Mouse (Mus musculus) cortical plate, adult 2 months (tissue): ENCODE data around the gene Usp7.

Experiments used
- CTCF ChIP-seq: fragments of 200-500 bp; IDR thresholded peaks from 2 replicates; pipeline ENCODE4 v1.5.1; 2011; ENCODE audit warnings: mild to moderate bottlenecking, control low read depth, low read length; ENCODE audit not compliant: insufficient read depth; ENCODE audit errors: extremely low read depth
- POLR2A ChIP-seq: fragments of 200-500 bp; IDR thresholded peaks from 2 replicates; pipeline ENCODE4 v1.6.1; 2011; ENCODE audit warnings: mild to moderate bottlenecking, low read length, control low read depth; ENCODE audit not compliant: insufficient read depth; ENCODE audit errors: extremely low read depth

- TF ChIP-seq CTCF = no peak
- TF ChIP-seq POLR2A = no peak
Observed at GRCm38 (mm10) chr16:8663022-8663421, 129.1 kb downstream of the Usp7 start.
